Mouse (Mus musculus): Measurements from ENCODE around the gene Mief2.

Gene Mief2

DNA sequence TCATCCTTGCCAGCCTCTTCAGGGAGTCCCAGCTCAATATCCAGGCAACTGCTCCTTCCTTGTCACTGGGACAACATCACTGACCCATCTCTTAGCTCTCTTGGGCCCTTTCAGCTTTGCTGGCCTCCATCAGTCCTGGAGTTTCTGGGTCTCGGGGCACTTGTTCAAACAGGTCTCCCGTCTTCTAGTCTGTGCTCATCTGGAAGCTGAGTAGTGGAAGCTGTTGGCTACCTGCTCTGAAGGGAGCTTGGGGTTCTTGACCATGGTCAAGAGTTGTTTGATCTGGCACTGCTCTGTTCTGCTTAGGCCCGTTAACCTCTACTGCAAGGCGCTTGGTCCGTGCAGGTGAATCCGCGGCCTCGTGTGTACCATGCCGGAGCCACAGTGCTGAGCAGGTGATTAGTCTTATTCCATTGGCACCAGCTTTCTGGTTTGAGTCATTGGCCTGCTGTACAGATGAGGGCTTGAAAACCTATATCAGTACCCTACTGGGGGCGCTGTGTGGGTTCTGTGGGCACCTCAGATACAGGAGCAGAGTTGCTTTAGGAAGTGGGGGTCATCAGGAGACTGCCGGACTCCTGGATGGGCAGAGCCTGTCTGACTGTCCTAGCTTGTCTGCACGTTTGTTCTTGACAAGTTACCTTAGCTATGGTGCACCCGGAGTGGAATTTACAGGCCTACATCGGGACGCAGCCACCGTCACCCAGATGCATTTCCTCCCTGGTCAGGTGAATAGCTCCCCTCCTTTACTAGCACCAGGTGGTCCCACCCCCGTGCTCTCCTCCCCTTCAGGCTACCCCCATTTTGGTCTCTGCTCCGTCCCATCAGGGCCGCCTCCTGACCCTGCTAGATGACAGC, 23.9 kb upstream of the Mief2 start:
- Histone ChIP-seq H3K4me1 (replicated peaks; ENCODE audit: low read depth, low read length) (peaks cover 75% of the 10 kb centered on the region), H3K9me3 (ENCODE audit: low read length) (no peaks in the 10 kb centered on the region), H3K4me3 (replicated peaks; ENCODE audit: low read length) (no peak overlapping the region), H3K27me3 (ENCODE audit: insufficient read depth, low read length) (peaks cover 9% of the 10 kb centered on the region), H3K36me3 (ENCODE audit: insufficient read depth, low read length) (peaks cover 73% of the 10 kb centered on the region)
- TF ChIP-seq CTCF (conservative IDR thresholded peaks at IDR 0.05; ENCODE audit: low read length) (no peak), POU5F1 (IDR thresholded peaks at IDR 0.05; ENCODE audit: borderline replicate concordance, low read length) (no peak), NANOG (IDR thresholded peaks at IDR 0.05; ENCODE audit: borderline replicate concordance, low read length) (no peak)

DNA sequence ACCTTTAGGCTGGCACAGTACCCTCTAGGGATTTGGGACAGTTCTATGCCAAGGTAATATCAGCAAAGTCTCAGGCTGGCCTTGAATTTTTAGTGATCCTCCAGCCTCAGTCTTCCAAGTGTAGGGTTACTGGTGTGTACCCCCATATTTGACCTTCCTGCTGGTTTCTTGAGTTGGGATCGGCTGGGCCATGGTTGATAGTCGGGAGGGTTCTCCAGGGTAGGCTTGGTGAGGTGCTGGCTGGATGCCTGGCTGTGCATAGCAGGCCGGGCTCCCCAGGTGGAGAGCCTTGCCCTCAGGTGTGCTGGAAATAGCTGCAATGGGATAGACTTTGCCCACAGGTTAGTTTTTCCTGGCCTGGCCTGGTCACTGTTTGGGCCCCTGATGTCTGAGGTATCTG, 22.9 kb upstream of the Mief2 start:
- Histone ChIP-seq H3K27me3 (ENCODE audit: insufficient read depth, low read length) (peaks cover 9% of the 10 kb centered on the region), H3K9me3 (ENCODE audit: low read length) (no peaks in the 10 kb centered on the region), H3K4me3 (replicated peaks; ENCODE audit: low read length) (no peak overlapping the region), H3K36me3 (ENCODE audit: insufficient read depth, low read length) (peaks cover 83% of the 10 kb centered on the region), H3K4me1 (replicated peaks; ENCODE audit: low read depth, low read length) (peaks cover 82% of the 10 kb centered on the region)
- TF ChIP-seq NANOG (IDR thresholded peaks at IDR 0.05; ENCODE audit: borderline replicate concordance, low read length) (no peak), CTCF (conservative IDR thresholded peaks at IDR 0.05; ENCODE audit: low read length) (no peak), POU5F1 (IDR thresholded peaks at IDR 0.05; ENCODE audit: borderline replicate concordance, low read length) (no peak)

DNA sequence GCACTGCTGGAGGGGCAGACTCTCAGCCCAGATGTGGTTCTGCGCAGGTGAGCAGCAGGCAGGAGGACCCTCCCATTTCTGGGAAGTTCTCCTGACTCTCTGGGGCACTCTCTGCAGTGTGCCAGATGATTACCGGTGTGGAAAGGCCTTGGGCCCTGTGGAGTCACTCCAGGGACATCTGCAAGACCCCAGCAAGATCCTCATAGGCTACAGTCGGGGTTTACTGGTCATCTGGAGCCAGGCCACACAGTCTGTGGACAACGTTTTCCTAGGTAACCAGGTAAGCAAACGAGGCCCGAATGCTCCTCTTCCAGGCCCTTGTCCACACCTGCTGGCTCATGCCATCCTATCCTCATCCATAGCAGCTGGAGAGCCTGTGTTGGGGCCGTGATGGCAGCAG, 22.1 kb upstream of the Mief2 start:
- Histone ChIP-seq H3K36me3 (ENCODE audit: insufficient read depth, low read length) (peaks cover 91% of the 10 kb centered on the region), H3K4me3 (replicated peaks; ENCODE audit: low read length) (no peak overlapping the region), H3K27me3 (ENCODE audit: insufficient read depth, low read length) (peaks cover 3% of the 10 kb centered on the region), H3K4me1 (replicated peaks; ENCODE audit: low read depth, low read length) (peaks cover 81% of the 10 kb centered on the region), H3K9me3 (ENCODE audit: low read length) (no peaks in the 10 kb centered on the region)
- TF ChIP-seq POU5F1 (IDR thresholded peaks at IDR 0.05; ENCODE audit: borderline replicate concordance, low read length) (no peak), NANOG (IDR thresholded peaks at IDR 0.05; ENCODE audit: borderline replicate concordance, low read length) (no peak)

DNA sequence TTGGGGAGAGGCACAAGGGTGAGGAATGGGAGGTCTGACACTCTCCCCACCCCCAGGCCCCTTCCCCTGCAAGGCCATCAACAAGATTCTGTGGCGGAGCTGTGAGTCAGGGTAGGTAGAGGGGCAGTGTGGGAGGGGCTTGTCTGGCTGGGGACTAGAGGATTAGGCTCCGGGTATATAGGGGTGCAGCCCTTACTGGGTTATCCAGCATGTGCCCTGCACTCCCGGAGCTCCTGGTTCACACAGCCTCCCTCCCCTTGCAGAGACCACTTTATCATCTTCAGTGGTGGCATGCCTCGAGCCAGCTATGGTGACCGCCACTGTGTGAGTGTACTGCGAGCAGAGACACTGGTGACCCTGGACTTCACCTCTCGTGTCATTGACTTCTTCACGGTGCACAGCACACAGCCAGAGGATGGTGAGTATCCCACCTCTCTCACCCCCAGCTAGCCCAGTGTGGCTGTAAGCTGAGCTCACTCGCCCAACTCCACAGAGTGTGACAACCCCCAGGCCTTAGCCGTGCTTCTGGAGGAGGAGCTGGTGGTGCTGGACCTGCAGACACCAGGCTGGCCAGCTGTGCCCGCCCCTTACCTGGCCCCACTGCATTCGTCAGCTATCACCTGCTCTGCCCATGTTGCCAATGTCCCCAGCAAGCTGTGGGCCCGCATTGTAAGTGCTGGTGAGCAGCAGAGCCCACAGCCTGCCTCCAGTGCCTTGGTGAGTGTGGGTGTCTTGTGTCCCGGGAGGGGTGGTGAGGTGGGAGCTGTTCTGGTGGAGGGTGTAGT, 21.3 kb upstream of the Mief2 start:
- no peak for TF ChIP-seq NANOG (IDR thresholded peaks at IDR 0.05; ENCODE audit: borderline replicate concordance, low read length)
- TF ChIP-seq POU5F1 (IDR thresholded peaks at IDR 0.05; ENCODE audit: borderline replicate concordance, low read length) = no peak
- no peak for TF ChIP-seq CTCF (conservative IDR thresholded peaks at IDR 0.05; ENCODE audit: low read length)
- Histone ChIP-seq H3K4me1 (replicated peaks; ENCODE audit: low read depth, low read length) (peaks cover 83% of the 10 kb centered on the region), H3K9me3 (ENCODE audit: low read length) (no peaks in the 10 kb centered on the region)

DNA sequence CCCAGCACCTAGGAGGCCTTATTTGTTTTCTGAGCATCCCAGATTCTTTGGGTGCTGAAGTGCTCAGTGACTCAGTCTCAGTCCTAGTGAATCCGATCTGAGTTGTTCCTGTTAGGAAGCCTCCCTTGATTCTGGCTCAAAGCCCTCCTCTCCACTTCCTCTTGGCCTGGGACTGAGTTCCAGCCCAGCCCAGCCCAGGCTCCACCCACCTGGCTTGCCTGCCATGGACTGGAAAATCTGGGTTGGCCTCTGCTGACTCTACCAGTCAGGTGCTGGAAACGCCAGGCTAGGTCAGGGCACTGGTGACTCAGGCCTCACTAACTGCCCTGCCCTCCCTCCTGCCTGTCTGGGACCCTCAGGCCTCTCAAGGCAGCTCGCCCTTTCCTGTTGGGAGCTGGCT, 20.5 kb upstream of the Mief2 start:
- H3K36me3 ChIP-seq (ENCODE audit: insufficient read depth, low read length) = peaks cover 97% of the 10 kb centered on the region
- no peak overlapping the region for H3K4me3 ChIP-seq (replicated peaks; ENCODE audit: low read length)
- H3K4me1 ChIP-seq (replicated peaks; ENCODE audit: low read depth, low read length) = peaks cover 83% of the 10 kb centered on the region
- no peaks in the 10 kb centered on the region for H3K9me3 ChIP-seq (ENCODE audit: low read length)
- TF ChIP-seq POU5F1 (IDR thresholded peaks at IDR 0.05; ENCODE audit: borderline replicate concordance, low read length) (no peak), NANOG (IDR thresholded peaks at IDR 0.05; ENCODE audit: borderline replicate concordance, low read length) (no peak), CTCF (conservative IDR thresholded peaks at IDR 0.05; ENCODE audit: low read length) (no peak)
- H3K27me3 ChIP-seq (ENCODE audit: insufficient read depth, low read length) = no peaks in the 10 kb centered on the region

More for the DNA sequence above, 21.3 kb upstream of the Mief2 start:
- no peak overlapping the region for H3K4me3 ChIP-seq (replicated peaks; ENCODE audit: low read length)
- no peaks in the 10 kb centered on the region for H3K27me3 ChIP-seq (ENCODE audit: insufficient read depth, low read length)
- H3K36me3 ChIP-seq (ENCODE audit: insufficient read depth, low read length) = peaks cover 97% of the 10 kb centered on the region

DNA sequence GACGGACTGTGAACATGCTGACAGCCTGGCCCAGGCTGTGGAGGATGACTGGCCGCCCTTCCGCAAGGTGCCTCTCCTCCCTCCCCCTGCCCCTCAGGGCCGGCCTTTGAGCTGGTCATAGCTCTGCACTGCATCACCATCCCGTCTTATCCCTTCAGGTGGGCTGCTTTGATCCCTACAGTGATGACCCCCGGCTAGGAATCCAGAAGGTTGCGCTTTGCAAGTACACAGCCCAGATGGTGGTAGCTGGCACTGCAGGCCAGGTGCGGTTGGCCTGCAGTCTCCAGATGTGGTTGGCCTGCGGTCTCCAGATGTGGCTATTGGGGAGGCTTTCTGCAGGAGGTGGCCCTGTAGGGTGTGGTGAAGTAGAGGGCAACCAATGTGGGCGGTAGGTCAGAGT, 19.6 kb upstream of the Mief2 start:
- H3K4me1 ChIP-seq (replicated peaks; ENCODE audit: low read depth, low read length) = peaks cover 78% of the 10 kb centered on the region
- H3K4me3 ChIP-seq (replicated peaks; ENCODE audit: low read length) = no peak overlapping the region
- TF ChIP-seq POU5F1 (IDR thresholded peaks at IDR 0.05; ENCODE audit: borderline replicate concordance, low read length) (no peak), NANOG (IDR thresholded peaks at IDR 0.05; ENCODE audit: borderline replicate concordance, low read length) (no peak), CTCF (conservative IDR thresholded peaks at IDR 0.05; ENCODE audit: low read length) (no peak)
- H3K27me3 ChIP-seq (ENCODE audit: insufficient read depth, low read length) = no peaks in the 10 kb centered on the region
- no peaks in the 10 kb centered on the region for H3K9me3 ChIP-seq (ENCODE audit: low read length)
- H3K36me3 ChIP-seq (ENCODE audit: insufficient read depth, low read length) = peaks cover 100% of the 10 kb centered on the region

DNA sequence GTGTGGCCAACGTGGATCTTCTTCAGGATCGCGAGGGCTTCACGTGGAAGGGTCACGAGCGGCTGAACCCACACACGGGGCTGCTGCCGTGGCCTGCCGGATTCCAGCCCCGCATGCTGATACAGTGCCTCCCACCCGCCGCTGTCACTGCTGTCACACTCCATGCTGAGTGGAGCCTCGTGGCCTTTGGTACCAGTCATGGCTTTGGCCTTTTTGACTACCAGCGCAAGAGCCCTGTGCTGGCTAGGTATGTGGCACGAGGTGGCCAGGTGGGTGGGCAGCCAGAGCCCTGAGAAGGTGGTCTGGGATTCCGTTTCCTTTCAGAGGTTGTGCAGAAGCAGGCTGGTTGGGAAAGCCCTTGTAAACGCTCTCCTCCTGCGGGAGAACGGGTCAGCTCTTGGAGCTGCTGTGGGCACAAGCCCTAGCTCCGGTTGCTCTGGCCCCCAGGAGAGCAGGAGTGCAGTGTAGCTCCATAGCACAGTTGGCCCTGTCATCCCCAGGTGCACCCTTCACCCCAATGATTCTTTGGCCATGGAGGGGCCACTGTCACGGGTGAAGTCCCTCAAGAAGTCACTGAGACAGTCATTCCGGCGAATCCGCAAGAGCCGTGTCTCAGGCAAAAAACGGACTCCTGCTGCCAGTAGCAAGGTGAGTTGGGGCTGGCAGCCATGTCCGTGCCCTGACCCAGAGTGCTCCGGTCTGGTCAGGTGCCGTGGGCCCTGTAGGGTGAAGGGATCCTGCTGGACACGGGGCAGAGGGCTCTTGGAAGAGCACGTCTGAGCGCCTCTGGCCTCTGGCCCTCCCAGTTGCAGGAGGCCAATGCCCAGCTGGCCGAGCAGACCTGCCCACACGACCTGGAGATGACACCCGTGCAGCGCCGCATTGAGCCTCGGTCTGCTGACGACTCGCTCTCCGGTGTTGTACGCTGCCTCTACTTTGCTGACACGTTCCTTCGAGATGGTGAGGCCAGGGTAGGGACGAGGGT, 18.4 kb upstream of the Mief2 start:
- TF ChIP-seq CTCF (conservative IDR thresholded peaks at IDR 0.05; ENCODE audit: low read length) = no peak

DNA sequence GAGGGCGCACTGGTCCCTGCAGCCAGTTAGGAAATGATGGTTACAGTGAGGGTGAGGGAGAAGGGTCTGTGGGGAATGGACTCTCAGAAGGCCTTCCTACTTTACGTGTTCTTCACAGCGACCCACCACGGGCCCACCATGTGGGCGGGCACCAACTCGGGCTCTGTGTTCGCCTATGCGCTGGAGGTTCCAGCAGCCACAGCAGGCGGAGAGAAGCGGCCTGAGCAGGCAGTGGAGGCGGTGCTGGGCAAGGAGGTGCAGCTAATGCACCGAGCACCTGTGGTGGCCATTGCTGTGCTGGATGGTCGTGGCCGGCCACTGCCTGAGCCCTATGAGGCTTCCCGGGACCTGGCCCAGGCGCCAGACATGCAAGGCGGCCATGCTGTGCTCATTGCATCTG, 17.0 kb upstream of the Mief2 start:
- no peaks in the 10 kb centered on the region for H3K27me3 ChIP-seq (ENCODE audit: insufficient read depth, low read length)
- no peaks in the 10 kb centered on the region for H3K9me3 ChIP-seq (ENCODE audit: low read length)
- TF ChIP-seq NANOG (IDR thresholded peaks at IDR 0.05; ENCODE audit: borderline replicate concordance, low read length) = no peak
- H3K4me1 ChIP-seq (replicated peaks; ENCODE audit: low read depth, low read length) = peaks cover 75% of the 10 kb centered on the region
- H3K36me3 ChIP-seq (ENCODE audit: insufficient read depth, low read length) = peaks cover 100% of the 10 kb centered on the region
- H3K4me3 ChIP-seq (replicated peaks; ENCODE audit: low read length) = peak overlapping the region; percentile 61

More for the DNA sequence above, 18.4 kb upstream of the Mief2 start:
- Histone ChIP-seq H3K27me3 (ENCODE audit: insufficient read depth, low read length) (no peaks in the 10 kb centered on the region), H3K9me3 (ENCODE audit: low read length) (no peaks in the 10 kb centered on the region), H3K4me1 (replicated peaks; ENCODE audit: low read depth, low read length) (peaks cover 80% of the 10 kb centered on the region), H3K36me3 (ENCODE audit: insufficient read depth, low read length) (peaks cover 100% of the 10 kb centered on the region), H3K4me3 (replicated peaks; ENCODE audit: low read length) (peak overlapping the region; percentile 20; the same call in 1 of the 2 replicates)
